ENCODE assay signal across 8 mouse cellular contexts in the genomic region with DNA sequence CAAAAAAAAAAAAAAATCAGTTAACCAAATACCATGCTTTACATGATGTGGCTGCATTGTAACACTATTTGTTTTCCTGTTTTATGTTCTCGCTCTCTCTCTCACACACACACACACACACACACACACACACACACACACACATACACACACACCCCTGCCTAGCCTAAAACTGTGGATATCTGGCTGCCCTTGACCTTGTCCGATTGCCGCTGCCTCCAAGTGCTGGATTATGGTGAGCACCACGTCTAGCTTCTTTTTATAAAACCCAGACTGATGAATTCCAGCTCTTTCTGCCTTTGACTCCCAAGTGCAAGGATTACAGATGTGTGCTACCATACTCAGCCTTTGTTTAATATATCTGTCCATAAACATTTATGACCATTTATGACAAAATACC. TPM values are rescaled to one million over a fixed set of nuclear protein-coding genes. Genes with fewer than 3 reads are reported as not detected.
A peak's percentile ranks its signal among the peaks of the same experiment; 100 is the strongest.
DNase-seq lines count a peak whose midpoint lies in the region; ATAC-seq and TF ChIP-seq lines count a peak whose summit lies in the region.
"Had no signal": no experiment of that assay in that cellular context is flagged by ENCODE, and none has a peak within 500 bp of the region (broad histone marks: within the 10 kb centered on the region; RNA-seq: fewer than 3 reads in every experiment).

No protein-coding gene starts in this region.

- H3K4me3 ChIP-seq in kidney, postnatal 0 days (replicated peaks; ENCODE audit: low read depth, low read length) = peak overlapping the region; percentile 77; the same call in 1 of the 2 replicates
- no peak overlapping the region for H3K4me3 ChIP-seq in kidney, adult 2 months (ENCODE audit: insufficient read depth, low read depth, low read length)
- peak overlapping the region; percentile 95; the same call in 1 of the 2 replicates for H3K4me3 ChIP-seq in embryonic facial prominence, embryonic 13.5 days
- no peak overlapping the region for H3K4me3 ChIP-seq in hindbrain, embryonic 15.5 days
- H3K4me3 ChIP-seq in neural tube, embryonic 12.5 days = peak overlapping the region; percentile 89; the same call in 1 of the 2 replicates

- no peak for TF ChIP-seq CTCF in kidney, postnatal 0 days (IDR thresholded peaks at IDR 0.05; ENCODE audit: low read depth)
- TF ChIP-seq CTCF in kidney, adult 2 months (conservative IDR thresholded peaks at IDR 0.05; ENCODE audit: insufficient read depth, insufficient read length, low read depth, low read length) = no peak

- no peaks in the 10 kb centered on the region for H3K9me3 ChIP-seq in kidney, postnatal 0 days (replicated peaks; ENCODE audit: low read length)
- no peaks in the 10 kb centered on the region for H3K9me3 ChIP-seq in embryonic facial prominence, embryonic 13.5 days
- H3K9me3 ChIP-seq in hindbrain, embryonic 15.5 days = no peaks in the 10 kb centered on the region
- no peaks in the 10 kb centered on the region for H3K9me3 ChIP-seq in neural tube, embryonic 12.5 days

- 0 out of 2 replicates have a peak, but pooled peaks cover 4% of the 10 kb centered on the region for H3K36me3 ChIP-seq in kidney, postnatal 0 days (ENCODE audit: insufficient read depth, low read length)
- H3K36me3 ChIP-seq in kidney, adult 2 months (ENCODE audit: control insufficient read depth, insufficient read depth, low read length) = no peaks in the 10 kb centered on the region
- H3K36me3 ChIP-seq in embryonic facial prominence, embryonic 13.5 days = peaks cover 5% of the 10 kb centered on the region; the same call in 1 of the 2 replicates
- H3K36me3 ChIP-seq in hindbrain, embryonic 15.5 days = no peaks in the 10 kb centered on the region
- no peaks in the 10 kb centered on the region for H3K36me3 ChIP-seq in neural tube, embryonic 12.5 days

- H3K27me3 ChIP-seq in kidney, postnatal 0 days (ENCODE audit: insufficient read depth, low read length) = no peaks in the 10 kb centered on the region
- H3K27me3 ChIP-seq in kidney, adult 2 months (replicated peaks; ENCODE audit: control insufficient read depth, insufficient read depth, low read length) = no peaks in the 10 kb centered on the region
- H3K27me3 ChIP-seq in embryonic facial prominence, embryonic 13.5 days = no peaks in the 10 kb centered on the region
- no peaks in the 10 kb centered on the region for H3K27me3 ChIP-seq in hindbrain, embryonic 15.5 days
- no peaks in the 10 kb centered on the region for H3K27me3 ChIP-seq in neural tube, embryonic 12.5 days (replicated peaks)

- peaks cover 9% of the 10 kb centered on the region; the same call in 1 of the 2 replicates for H3K4me1 ChIP-seq in kidney, postnatal 0 days (replicated peaks; ENCODE audit: insufficient read depth, low read length)
- peaks cover 7% of the 10 kb centered on the region; the same call in 1 of the 2 replicates for H3K4me1 ChIP-seq in kidney, adult 2 months (ENCODE audit: control insufficient read depth, insufficient read depth, low read length)
- H3K4me1 ChIP-seq in embryonic facial prominence, embryonic 13.5 days = peaks cover 19% of the 10 kb centered on the region
- H3K4me1 ChIP-seq in hindbrain, embryonic 15.5 days (replicated peaks) = peaks cover 36% of the 10 kb centered on the region
- H3K4me1 ChIP-seq in neural tube, embryonic 12.5 days = peaks cover 11% of the 10 kb centered on the region

- TF ChIP-seq POLR2A in kidney, adult 2 months (IDR thresholded peaks at IDR 0.05; ENCODE audit: low read depth, low read length) = no peak

- no peak for ATAC-seq in kidney, postnatal 0 days (replicated peaks; ENCODE audit: low FRiP score, low read depth)
- ATAC-seq in embryonic facial prominence, embryonic 13.5 days (ENCODE audit: insufficient number of reproducible peaks, insufficient read depth, low FRiP score, low TSS enrichment, low read depth) = no peak
- no peak for ATAC-seq in hindbrain, embryonic 15.5 days (ENCODE audit: low FRiP score, low read depth)
- ATAC-seq in neural tube, embryonic 12.5 days (ENCODE audit: low FRiP score, low read depth) = no peak
- ATAC-seq: activated CD4-positive, CD25-positive, alpha-beta regulatory T cell, adult 4 months had no signal

- WGBS in kidney, postnatal 0 days = 76% methylated on average over 4 of the region's 4 CpGs
- WGBS in kidney, adult 2 months = 60% methylated on average over 4 of the region's 4 CpGs
- WGBS in embryonic facial prominence, embryonic 13.5 days = 89% methylated on average over 4 of the region's 4 CpGs
- WGBS in hindbrain, embryonic 15.5 days = 86% methylated on average over 4 of the region's 4 CpGs
- WGBS in neural tube, embryonic 12.5 days = 94% methylated on average over 4 of the region's 4 CpGs

- no peak overlapping the region for H3K9ac ChIP-seq in kidney, postnatal 0 days (ENCODE audit: low read depth, low read length)
- H3K9ac ChIP-seq in embryonic facial prominence, embryonic 13.5 days = no peak overlapping the region; the same call in 1 of the 2 replicates
- no peak overlapping the region for H3K9ac ChIP-seq in hindbrain, embryonic 15.5 days
- no peak overlapping the region for H3K9ac ChIP-seq in neural tube, embryonic 12.5 days

- H3K4me2 ChIP-seq in kidney, postnatal 0 days (ENCODE audit: low read length) = peak overlapping the region; percentile 87; the same call in 1 of the 2 replicates
- H3K4me2 ChIP-seq in embryonic facial prominence, embryonic 13.5 days = peak overlapping the region; percentile 86
- H3K4me2 ChIP-seq in hindbrain, embryonic 15.5 days = peak overlapping the region; percentile 87
- H3K4me2 ChIP-seq in neural tube, embryonic 12.5 days (replicated peaks) = peak overlapping the region; percentile 87

- H3K27ac ChIP-seq in kidney, postnatal 0 days = no peak overlapping the region
- no peak overlapping the region for H3K27ac ChIP-seq in kidney, adult 2 months (ENCODE audit: insufficient read depth, low read depth, low read length)
- H3K27ac ChIP-seq in embryonic facial prominence, embryonic 13.5 days = no peak overlapping the region
- no peak overlapping the region for H3K27ac ChIP-seq in hindbrain, embryonic 15.5 days (replicated peaks)
- H3K27ac ChIP-seq in neural tube, embryonic 12.5 days = no peak overlapping the region

- DNase-seq in kidney, postnatal 0 days (ENCODE audit: low spot score) = no peak
- DNase-seq in kidney, adult 2 months = no peak
- DNase-seq in frontal cortex, adult 2 months (ENCODE audit: extremely low spot score in 1 of 2, low spot score in 1 of 2) = no peak
- no peak for DNase-seq in lung, postnatal 25 days (ENCODE audit: low spot score)

RNA-seq across cellular contexts. Expression of a gene that starts 1.6 kb away (rescaled TPM):
- polyA plus RNA-seq in kidney, postnatal 0 days (2015; fragmentation: Nextera tagmentation; extraction: Ambion mirVana) = 52.6 and 54.0 TPM in 2 replicates
- polyA plus RNA-seq in kidney, adult 2 months (2012; rRNA removed) = 60.5 and 63.1 TPM in 2 replicates
- 78.9 and 79.0 TPM in 2 replicates for polyA plus RNA-seq in embryonic facial prominence, embryonic 13.5 days (2015; fragmentation: Nextera tagmentation; extraction: Ambion mirVana)
- polyA plus RNA-seq in hindbrain, embryonic 15.5 days (2015; fragmentation: Nextera tagmentation; extraction: Ambion mirVana) = 96.2 and 104 TPM in 2 replicates
- polyA plus RNA-seq in neural tube, embryonic 12.5 days (2016; fragmentation: Nextera tagmentation; extraction: Ambion mirVana) = 101 and 106 TPM in 2 replicates
- 23.5 and 27.3 TPM in 2 replicates for polyA plus RNA-seq in frontal cortex, adult 2 months (2012; rRNA removed)

RNA-seq across cellular contexts. Expression of a gene that starts 2.5 kb away (rescaled TPM):
- 142 and 151 TPM in 2 replicates for polyA plus RNA-seq in kidney, postnatal 0 days (2015; fragmentation: Nextera tagmentation; extraction: Ambion mirVana)
- polyA plus RNA-seq in kidney, adult 2 months (2012; rRNA removed) = 30.0 and 45.6 TPM in 2 replicates
- 277 and 293 TPM in 2 replicates for polyA plus RNA-seq in embryonic facial prominence, embryonic 13.5 days (2015; fragmentation: Nextera tagmentation; extraction: Ambion mirVana)
- polyA plus RNA-seq in hindbrain, embryonic 15.5 days (2015; fragmentation: Nextera tagmentation; extraction: Ambion mirVana) = 278 and 296 TPM in 2 replicates
- 298 and 311 TPM in 2 replicates for polyA plus RNA-seq in neural tube, embryonic 12.5 days (2016; fragmentation: Nextera tagmentation; extraction: Ambion mirVana)
- 224 and 228 TPM in 2 replicates for polyA plus RNA-seq in frontal cortex, adult 2 months (2012; rRNA removed)

RNA-seq across cellular contexts. Expression of a gene that starts 42.8 kb away (rescaled TPM):
- 23.7 and 24.2 TPM in 2 replicates for polyA plus RNA-seq in kidney, postnatal 0 days (2015; fragmentation: Nextera tagmentation; extraction: Ambion mirVana)
- 10.5 and 13.5 TPM in 2 replicates for polyA plus RNA-seq in kidney, adult 2 months (2012; rRNA removed)
- polyA plus RNA-seq in embryonic facial prominence, embryonic 13.5 days (2015; fragmentation: Nextera tagmentation; extraction: Ambion mirVana) = 28.0 and 31.4 TPM in 2 replicates
- 60.1 and 61.3 TPM in 2 replicates for polyA plus RNA-seq in hindbrain, embryonic 15.5 days (2015; fragmentation: Nextera tagmentation; extraction: Ambion mirVana)
- polyA plus RNA-seq in neural tube, embryonic 12.5 days (2016; fragmentation: Nextera tagmentation; extraction: Ambion mirVana) = 33.2 and 33.6 TPM in 2 replicates
- polyA plus RNA-seq in frontal cortex, adult 2 months (2012; rRNA removed) = 227 and 230 TPM in 2 replicates

Comparison
In these comparisons a context has a peak if more than half of its experiments do, and no peak if none do; other contexts are left out.
1. H3K4me3 ChIP-seq: peak in kidney, postnatal 0 days (single experiment), embryonic facial prominence, embryonic 13.5 days (single experiment) and neural tube, embryonic 12.5 days (single experiment); none in kidney, adult 2 months (single experiment) and hindbrain, embryonic 15.5 days (single experiment).
2. Peak in every context shown above with its lines, with median percentiles within 50 percentile points of each other: H3K4me2 ChIP-seq.